Mouse (Mus musculus): ENCODE data around the gene C1qtnf12.

C1qtnf12 gene

GRCm38 (mm10) chr4:155993606-155994005, 31.5 kb downstream of the C1qtnf12 start:
- DNase-seq (ENCODE audit: low spot score in 2 of 2): no peak

DNA sequence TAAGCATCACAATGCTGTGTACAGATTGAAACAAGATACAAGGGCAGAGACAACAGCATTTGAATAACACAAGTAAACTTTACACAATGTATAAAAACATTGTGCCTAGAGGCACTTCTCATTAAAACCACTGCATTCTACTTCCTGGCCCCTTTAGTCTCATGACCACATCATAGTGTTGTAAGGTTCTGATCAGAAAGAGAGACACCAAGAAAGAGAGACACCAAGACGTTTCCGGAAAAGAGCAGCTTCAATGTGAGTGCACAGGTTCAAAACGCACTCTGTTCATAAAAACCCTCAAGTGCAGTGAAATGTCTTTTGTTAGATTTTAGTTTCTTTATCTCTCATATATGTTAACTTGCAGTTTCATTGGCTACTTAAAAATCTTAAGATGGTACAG, 42.0 kb downstream of the C1qtnf12 start:
- no peak for DNase-seq (ENCODE audit: low spot score in 2 of 2)

DNA sequence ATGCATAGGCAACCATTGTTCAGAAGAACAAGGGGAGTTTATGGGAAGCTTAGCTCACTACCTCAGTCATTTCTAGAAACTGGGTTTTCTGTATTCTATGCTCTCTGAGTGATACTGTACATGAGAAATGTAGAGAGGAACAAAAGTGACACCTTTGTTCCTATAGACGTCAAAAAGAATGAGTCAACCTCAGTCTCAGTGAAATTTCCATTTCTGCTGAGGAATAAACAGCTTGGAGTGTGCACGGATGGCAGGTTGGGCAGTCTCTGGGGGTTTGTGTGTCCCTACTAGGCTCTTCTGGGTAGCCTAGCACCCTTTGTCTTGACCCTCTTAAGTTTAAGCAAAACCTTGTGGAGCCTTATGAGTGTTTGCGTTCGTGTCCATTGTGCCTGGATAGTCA, 46.3 kb downstream of the C1qtnf12 start:
- no peak for DNase-seq (ENCODE audit: low spot score in 2 of 2)

DNA sequence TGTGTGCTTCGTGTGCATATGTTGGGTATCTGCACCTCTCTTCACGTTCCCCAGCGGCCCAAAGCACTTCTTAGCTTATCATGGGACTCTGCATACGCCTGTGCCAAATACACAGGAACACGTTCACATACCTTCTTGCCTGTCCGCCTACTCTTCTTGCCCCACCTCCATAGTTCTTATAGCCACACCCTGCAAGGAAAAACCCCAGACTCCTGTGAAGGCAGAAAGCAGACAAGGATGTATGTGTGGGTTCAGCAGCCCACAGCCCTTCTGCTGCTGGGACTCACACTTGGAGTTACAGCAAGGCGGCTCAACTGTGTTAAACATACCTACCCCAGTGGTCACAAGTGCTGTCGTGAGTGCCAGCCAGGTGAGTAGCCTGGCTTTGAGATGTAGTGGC, 51.5 kb downstream of the C1qtnf12 start, which contains the start of gene Tnfrsf4:
Gene Tnfrsf4 (plus strand): TSS at position 207 of the 400 bp plus-strand sequence.
- peak; percentile 38 to 44 for DNase-seq (ENCODE audit: low spot score in 2 of 2)

GRCm38 (mm10) chr4:156014436-156014835, 52.3 kb downstream of the C1qtnf12 start:
- DNase-seq (ENCODE audit: low spot score in 2 of 2): no peak

All from right cerebral cortex, adult 2 months (tissue).